Mouse (Mus musculus): Measurements from ENCODE around the gene Ctu1.

- TF ChIP-seq CTCF (IDR thresholded peaks at IDR 0.05; ENCODE audit: low read depth) (no peak), EP300 (IDR thresholded peaks at IDR 0.05; ENCODE audit: low read depth) (no peak)
Measured at GRCm38 (mm10) chr7:43625794-43626422, 45.9 kb upstream of the Ctu1 start.
